Comparison of ENCODE assay signal across 21 mouse cellular contexts in the genomic region with DNA sequence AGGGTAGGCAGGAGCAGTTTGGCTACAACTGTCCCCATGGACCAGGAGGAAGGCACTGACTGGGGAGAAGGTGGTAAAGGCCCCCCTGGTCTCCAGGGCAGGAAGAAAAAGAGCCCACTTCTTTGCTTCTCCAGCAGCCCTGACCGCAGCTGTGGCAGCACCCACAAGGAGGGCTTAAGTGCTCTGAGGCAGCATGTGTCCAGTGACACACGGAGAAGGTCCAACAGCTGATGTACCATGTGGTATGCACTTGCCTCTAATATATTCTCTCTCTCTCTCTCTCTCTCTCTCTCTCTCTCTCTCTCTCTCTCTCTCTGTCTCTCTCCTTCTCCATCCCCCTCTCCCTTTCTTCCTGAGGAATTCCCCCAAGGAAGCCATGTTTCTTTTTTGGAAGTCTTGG. TPM values are rescaled to one million over a fixed set of nuclear protein-coding genes. Genes with fewer than 3 reads are reported as not detected.
DNase-seq lines count a peak whose midpoint lies in the region; ATAC-seq and TF ChIP-seq lines count a peak whose summit lies in the region.
"Had no signal": no experiment of that assay in that cellular context is flagged by ENCODE, and none has a peak within 500 bp of the region (broad histone marks: within the 10 kb centered on the region; RNA-seq: fewer than 3 reads in every experiment).

A gene (minus strand): TSS at position 202 of the 400 bp plus-strand sequence.

- H3K9me3 ChIP-seq in heart, embryonic 11.5 days (replicated peaks; ENCODE audit: control insufficient read depth, low read length): no peaks in the 10 kb centered on the region
- no peaks in the 10 kb centered on the region for H3K9me3 ChIP-seq in liver, embryonic 12.5 days (replicated peaks)
- no peaks in the 10 kb centered on the region for H3K9me3 ChIP-seq in limb, embryonic 11.5 days (ENCODE audit: control insufficient read depth, low read length)
- H3K9me3 ChIP-seq: embryonic facial prominence, embryonic 13.5 days had no signal

- WGBS in heart, embryonic 11.5 days (ENCODE audit: insufficient replicate concordance): 77% methylated on average over 2 of the region's 2 CpGs
- 97% methylated on average over 2 of the region's 2 CpGs for WGBS in liver, adult 2 months
- 67% methylated on average over 2 of the region's 2 CpGs for WGBS in liver, embryonic 12.5 days (ENCODE audit: insufficient replicate concordance)
- WGBS in limb, embryonic 11.5 days: 97% methylated on average over 2 of the region's 2 CpGs

- H3K9ac ChIP-seq in heart, embryonic 11.5 days (ENCODE audit: low read depth, low read length): 0 out of 2 replicates have a peak within 1 kb of the TSS, but pooled peaks have one; percentile 16
- no peak within 1 kb of the TSS for H3K9ac ChIP-seq in liver, adult 2 months (ENCODE audit: low read depth, low read length)
- no peak within 1 kb of the TSS for H3K9ac ChIP-seq in liver, embryonic 12.5 days
- H3K9ac ChIP-seq in limb, embryonic 11.5 days (ENCODE audit: low read length): no peak within 1 kb of the TSS
- H3K9ac ChIP-seq: embryonic facial prominence, embryonic 13.5 days had no signal

- peaks cover 13% of the 10 kb centered on the region for H3K4me1 ChIP-seq in heart, embryonic 11.5 days (ENCODE audit: control insufficient read depth, insufficient read depth, low read length)
- H3K4me1 ChIP-seq in liver, adult 2 months (ENCODE audit: control insufficient read depth, insufficient read depth, low read length): no peaks in the 10 kb centered on the region
- H3K4me1 ChIP-seq in liver, embryonic 12.5 days: no peaks in the 10 kb centered on the region
- peaks cover 13% of the 10 kb centered on the region for H3K4me1 ChIP-seq in bone marrow macrophage, adult 2 months (ENCODE audit: control insufficient read depth, insufficient read depth, low read length)
- H3K4me1 ChIP-seq in limb, embryonic 11.5 days (ENCODE audit: control insufficient read depth, insufficient read depth, low read length): peaks cover 28% of the 10 kb centered on the region

- H3K4me2 ChIP-seq in heart, embryonic 11.5 days: no peak within 1 kb of the TSS
- no peak within 1 kb of the TSS for H3K4me2 ChIP-seq in liver, embryonic 12.5 days
- H3K4me2 ChIP-seq in limb, embryonic 11.5 days (ENCODE audit: low read depth, severe bottlenecking): no peak within 1 kb of the TSS
- H3K4me2 ChIP-seq: embryonic facial prominence, embryonic 13.5 days had no signal

- no peaks in the 10 kb centered on the region for H3K79me2 ChIP-seq in liver, adult 2 months (ENCODE audit: control insufficient read depth, insufficient read depth, low read length)

- no peak for TF ChIP-seq POLR2A in liver, adult 2 months (IDR thresholded peaks at IDR 0.05; ENCODE audit: extremely low read depth, insufficient read depth, low read length)
- no peak for TF ChIP-seq POLR2A in bone marrow macrophage, adult 2 months (IDR thresholded peaks at IDR 0.05; ENCODE audit: borderline replicate concordance, low read depth, low read length)

- ATAC-seq in heart, embryonic 11.5 days (replicated peaks; ENCODE audit: insufficient number of reproducible peaks, low FRiP score, low TSS enrichment): no peak
- ATAC-seq in liver, embryonic 12.5 days: no peak
- ATAC-seq in limb, embryonic 11.5 days (ENCODE audit: insufficient number of reproducible peaks, low FRiP score, low TSS enrichment, low read depth): no peak
- no peak for ATAC-seq in erythroblast, adult 5-6 weeks (replicated peaks; ENCODE audit: low FRiP score, poor library complexity, severe bottlenecking)
- ATAC-seq: CD4-positive, CD25-positive, alpha-beta regulatory T cell, adult 4 months had no signal

- no peak for TF ChIP-seq CTCF in liver, adult 2 months (IDR thresholded peaks at IDR 0.05; ENCODE audit: low read depth, low read length)
- TF ChIP-seq CTCF in bone marrow macrophage, adult 2 months (IDR thresholded peaks at IDR 0.05; ENCODE audit: low read depth, low read length): no peak

- DNase-seq in heart, adult 8-10 months (ENCODE audit: low spot score): no peak
- DNase-seq in liver, adult 2 months (ENCODE audit: extremely low read depth, low read depth, low spot score): no peak
- DNase-seq in limb, embryonic 11.5 days (ENCODE audit: low spot score): no peak
- DNase-seq in right cerebral cortex, postnatal 36 days (ENCODE audit: low spot score in 2 of 2): no peak
- DNase-seq: adrenal gland, postnatal 25 days; cerebellum, postnatal 14 days; heart, adult 18-20 months; kidney, adult 18-20 months; kidney, postnatal 4 days; lung, adult 18-20 months; right cerebral cortex, postnatal 4 days; thymus, postnatal 14 days had no signal

- H3K36me3 ChIP-seq in heart, embryonic 11.5 days (ENCODE audit: control insufficient read depth, insufficient read depth, low read length): no peaks in the 10 kb centered on the region
- no peaks in the 10 kb centered on the region for H3K36me3 ChIP-seq in liver, adult 2 months (ENCODE audit: control insufficient read depth, insufficient read depth, low read length)
- no peaks in the 10 kb centered on the region for H3K36me3 ChIP-seq in liver, embryonic 12.5 days
- H3K36me3 ChIP-seq in limb, embryonic 11.5 days (ENCODE audit: control insufficient read depth, insufficient read depth, low read length): no peaks in the 10 kb centered on the region
- H3K36me3 ChIP-seq: embryonic facial prominence, embryonic 13.5 days had no signal

- H3K4me3 ChIP-seq in heart, embryonic 11.5 days (ENCODE audit: low read depth, low read length): no peak within 1 kb of the TSS
- no peak within 1 kb of the TSS for H3K4me3 ChIP-seq in liver, adult 2 months (ENCODE audit: insufficient read depth, low read depth, low read length)
- H3K4me3 ChIP-seq in liver, embryonic 12.5 days: no peak within 1 kb of the TSS
- H3K4me3 ChIP-seq in bone marrow macrophage, adult 2 months (ENCODE audit: insufficient read depth, low read length): no peak within 1 kb of the TSS
- H3K4me3 ChIP-seq in limb, embryonic 11.5 days (ENCODE audit: low read depth, low read length): no peak within 1 kb of the TSS
- H3K4me3 ChIP-seq: embryonic facial prominence, embryonic 13.5 days had no signal

- no peak within 1 kb of the TSS for H3K27ac ChIP-seq in heart, embryonic 11.5 days (ENCODE audit: low read depth, low read length)
- H3K27ac ChIP-seq in liver, adult 2 months (replicated peaks; ENCODE audit: insufficient read depth, low read depth, low read length): 0 out of 2 replicates have a peak within 1 kb of the TSS, but pooled peaks have one; percentile 0
- no peak within 1 kb of the TSS for H3K27ac ChIP-seq in liver, embryonic 12.5 days
- H3K27ac ChIP-seq in bone marrow macrophage, adult 2 months (ENCODE audit: insufficient read depth, low read depth, low read length): peak within 1 kb of the TSS; percentile 13; the same call in 1 of the 2 replicates
- peak within 1 kb of the TSS; percentile 56 for H3K27ac ChIP-seq in limb, embryonic 11.5 days (replicated peaks; ENCODE audit: low read depth, low read length)
- H3K27ac ChIP-seq: embryonic facial prominence, embryonic 13.5 days had no signal

- H3K27me3 ChIP-seq in heart, embryonic 11.5 days (ENCODE audit: control insufficient read depth, insufficient read depth, low read length): 0 out of 2 replicates have a peak, but pooled peaks cover 2% of the 10 kb centered on the region
- H3K27me3 ChIP-seq in liver, adult 2 months (ENCODE audit: control insufficient read depth, insufficient read depth, low read length): no peaks in the 10 kb centered on the region
- 0 out of 2 replicates have a peak, but pooled peaks cover 5% of the 10 kb centered on the region for H3K27me3 ChIP-seq in liver, embryonic 12.5 days (replicated peaks)
- no peaks in the 10 kb centered on the region for H3K27me3 ChIP-seq in limb, embryonic 11.5 days (ENCODE audit: control insufficient read depth, insufficient read depth, low read length)
- H3K27me3 ChIP-seq: embryonic facial prominence, embryonic 13.5 days had no signal

RNA-seq across cellular contexts. Expression of the gene that starts here (rescaled TPM):
- polyA plus RNA-seq in heart, embryonic 11.5 days (2014; fragmentation: Nextera tagmentation; extraction: Ambion mirVana): 0.15 and 0.23 TPM in 2 replicates
- total RNA-seq in heart, adult 8-10 months (2022): not detected
- total RNA-seq in liver, adult 2 months (2014; rRNA removed): not detected in 2 replicates
- polyA plus RNA-seq in liver, adult 2 months (2012; rRNA removed): not detected in 2 replicates
- 0.14 and 0.90 TPM in 2 replicates for polyA plus RNA-seq in liver, embryonic 12.5 days (2016; fragmentation: Nextera tagmentation; extraction: Ambion mirVana)
- not detected in 2 replicates for polyA plus RNA-seq in bone marrow macrophage, adult 2 months (2012; ENCODE audit: insufficient read depth, insufficient read length, missing spikeins)
- 5.7 and 6.2 TPM in 2 replicates for polyA plus RNA-seq in limb, embryonic 11.5 days (2014; fragmentation: Nextera tagmentation; extraction: Ambion mirVana)
- total RNA-seq in erythroblast, adult 5-6 weeks (2015; ENCODE audit: low replicate concordance): not detected in 2 replicates
- not detected in 2 replicates for total RNA-seq in erythroblast, adult 5-6 weeks (2017; ENCODE audit: low replicate concordance)
- total RNA-seq: adrenal gland, postnatal 25 days; heart, adult 18-20 months; hematopoietic stem cell, adult 5-6 weeks; megakaryocyte-erythroid progenitor cell, adult 5-6 weeks had no signal
- polyA plus RNA-seq: CD4-positive, CD25-positive, alpha-beta regulatory T cell, adult 4 months; forebrain, embryonic 16.5 days had no signal

Comparison
In these comparisons a context has a peak if more than half of its experiments do, and no peak if none do; other contexts are left out.
1. H3K27ac ChIP-seq: peak in liver, adult 2 months (single experiment), bone marrow macrophage, adult 2 months (single experiment) and limb, embryonic 11.5 days (single experiment); none in heart, embryonic 11.5 days (single experiment) and liver, embryonic 12.5 days (single experiment).